Mouse (Mus musculus) liver, postnatal 0 days (tissue): ENCODE data around the gene 4930579F01Rik.

Experiments used
- CTCF ChIP-seq: sonication (generic); IDR thresholded peaks from 2 replicates; pipeline ENCODE4 v1.5.1; 2016; ENCODE audit warnings: antibody characterized with exemption, low read depth
- EP300 ChIP-seq: IDR thresholded peaks from 2 replicates; pipeline ENCODE4 v1.6.1; 2016; ENCODE audit warnings: antibody characterized with exemption, low read depth, mild to moderate bottlenecking

DNA sequence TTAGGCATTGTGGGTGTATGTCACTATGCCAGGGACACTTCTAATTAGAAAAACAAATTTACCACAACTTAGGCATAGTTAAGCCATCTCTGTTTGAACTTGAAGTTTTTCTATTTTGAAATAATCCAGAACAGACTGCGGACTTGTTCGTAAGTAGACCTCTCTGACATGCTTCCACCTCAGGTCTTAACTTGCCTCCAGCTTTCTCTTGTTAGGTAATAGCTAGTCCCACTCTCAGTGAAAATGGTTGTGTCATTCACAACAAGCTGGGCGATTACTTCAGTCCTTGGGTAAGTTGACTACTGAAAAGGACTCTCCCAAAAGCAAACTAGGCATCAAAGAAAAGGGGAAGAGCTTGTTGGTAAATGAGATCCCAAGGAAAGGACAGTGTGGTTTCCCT, 15.2 kb upstream of the 4930579F01Rik start:
- TF ChIP-seq EP300 (no peak), CTCF (no peak)
